Mouse (Mus musculus): ENCODE data around the gene Cfap299. TPM values are rescaled to one million over a fixed set of nuclear protein-coding genes. Genes with fewer than 3 reads are reported as not detected.
"Not testable (repeated sequence)": the region's sequence is repeated elsewhere in the genome, so short reads cannot be mapped to it uniquely, and the experiment has no call there.

Cfap299 gene
- total RNA-seq (2021) = under 1 TPM in 1 of 2 experiments, not detected in 1; 0.73 TPM

GRCm38 (mm10) chr5:98328848-98329624 lies at the start of gene Cfap299:
Gene Cfap299 (plus strand): TSS chr5:98329304.
- DNase-seq (ENCODE audit: low spot score in 2 of 2) = peak; percentile 84 to 88
- intact Hi-C loops (cut with DNase I) = loop anchor here (1.0 to 10.0 kb wide), 2 partner anchors 134 to 1204 kb away; no protein-coding TSS in a partner anchor

DNA sequence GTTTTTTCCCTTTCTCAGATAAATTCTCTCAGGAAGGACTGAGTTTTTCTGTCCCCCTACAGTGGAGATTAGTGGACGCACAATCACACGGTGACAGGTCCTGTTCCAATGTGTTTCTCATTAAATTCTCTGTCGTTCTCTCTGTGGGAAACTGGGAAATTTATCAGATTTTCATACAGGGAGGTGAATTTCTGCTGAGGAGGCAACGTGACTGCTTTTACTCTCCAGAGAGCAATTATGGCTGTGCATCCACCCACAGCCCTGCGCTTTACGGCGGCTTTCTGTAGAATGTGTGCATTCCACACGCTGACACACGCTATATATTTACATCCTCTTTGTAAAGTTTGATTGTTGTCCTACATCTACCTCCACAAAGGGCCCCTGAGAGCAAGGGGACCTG lies 47.1 kb upstream of the Cfap299 start:
- intact Hi-C loops (cut with DNase I) = no loop called here
- DNase-seq (ENCODE audit: low spot score in 2 of 2) = peak in 1 of 2 experiments; percentile 30

DNA sequence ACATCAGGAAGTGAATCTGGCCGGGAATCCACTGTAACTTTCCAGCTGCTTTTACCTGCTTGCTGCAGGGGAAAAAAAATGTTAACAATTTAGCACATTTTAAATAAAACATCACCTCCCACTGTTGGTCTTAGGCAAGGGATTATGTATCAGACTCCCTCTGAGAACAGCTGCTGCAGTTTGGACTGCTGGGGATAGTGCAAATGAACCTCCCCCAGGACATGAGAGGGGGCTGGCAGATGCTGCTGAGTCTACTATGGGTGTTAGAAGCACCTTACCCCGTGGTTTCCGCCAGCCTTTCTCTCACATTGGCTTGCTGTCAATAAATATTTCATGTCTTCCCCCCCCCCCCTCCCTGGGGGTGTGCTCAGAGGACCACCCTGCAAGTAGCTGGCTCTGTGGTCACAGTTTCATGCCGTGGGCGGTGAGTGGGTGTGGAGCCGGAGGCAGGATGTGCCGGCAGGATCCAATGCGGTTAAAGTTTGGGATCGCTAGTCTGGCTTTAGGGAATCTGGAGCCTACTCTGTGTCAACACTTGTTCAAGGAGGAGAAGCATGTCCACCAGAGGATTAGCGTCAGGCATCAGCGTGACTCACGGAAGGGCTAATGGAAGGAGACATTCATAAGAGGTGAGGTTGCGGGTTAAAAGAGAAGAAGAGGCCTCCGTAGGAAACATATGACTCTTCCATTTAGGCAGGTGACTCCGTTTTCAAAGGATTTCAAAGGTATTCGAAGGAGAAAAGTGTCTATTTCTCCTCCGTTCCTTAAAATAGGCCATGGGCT lies 45.2 kb upstream of the Cfap299 start:
- peak in 1 of 2 experiments; percentile 46 for DNase-seq (ENCODE audit: low spot score in 2 of 2)
- intact Hi-C loops (cut with DNase I) = no loop called here

DNA sequence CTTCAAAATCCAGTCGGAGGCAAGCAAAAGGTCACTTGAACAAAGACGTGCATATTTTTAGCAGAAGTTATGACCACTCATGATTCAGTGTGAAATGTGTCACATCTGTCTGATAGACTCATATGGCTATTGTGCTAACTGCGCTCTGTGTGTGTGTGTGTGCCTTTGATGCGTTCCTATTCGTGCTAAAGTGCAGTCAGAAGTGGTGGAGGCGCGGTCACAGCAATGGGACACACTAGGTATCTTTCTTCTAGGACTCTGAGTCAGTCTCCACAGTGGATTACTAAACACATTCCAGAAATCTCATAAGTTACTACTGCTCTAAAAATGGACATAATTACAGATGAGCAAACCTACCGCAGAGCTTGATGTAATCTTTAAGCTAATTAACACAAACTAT lies 38.5 kb upstream of the Cfap299 start:
- intact Hi-C loops (cut with DNase I) = no loop called here
- no peak for DNase-seq (ENCODE audit: low spot score in 2 of 2)

GRCm38 (mm10) chr5:98292388-98293048 lies 36.6 kb upstream of the Cfap299 start:
- no peak for DNase-seq (ENCODE audit: low spot score in 2 of 2)
- intact Hi-C loops (cut with DNase I) = no loop called here

- intact Hi-C loops (cut with DNase I) = no loop called here
Observed at GRCm38 (mm10) chr5:98293049-98293715, 35.9 kb upstream of the Cfap299 start.

DNA sequence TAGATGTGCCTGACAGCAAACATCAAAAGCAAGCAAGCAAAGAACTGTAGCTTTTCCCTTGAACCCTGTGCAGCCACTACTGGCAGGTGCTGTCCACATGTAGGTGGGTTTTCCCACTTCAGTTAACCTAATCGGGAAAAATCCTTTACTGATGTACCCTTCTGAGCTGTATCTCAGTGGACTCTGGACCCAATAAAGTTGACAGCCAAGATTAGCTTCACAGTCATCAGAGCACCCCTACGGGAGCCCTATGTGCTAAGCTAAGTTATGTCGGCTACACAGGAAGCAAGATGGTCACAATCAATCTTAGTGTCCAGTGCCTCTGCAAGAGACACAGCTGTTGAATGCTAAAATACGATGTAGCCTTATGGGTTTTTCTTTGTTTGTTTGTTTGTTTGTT lies 29.0 kb upstream of the Cfap299 start:
- no peak for DNase-seq (ENCODE audit: low spot score in 2 of 2)
- intact Hi-C loops (cut with DNase I) = no loop called here

More at GRCm38 (mm10) chr5:98293049-98293715, 35.9 kb upstream of the Cfap299 start:
- DNase-seq (ENCODE audit: low spot score in 2 of 2) = no peak

DNA sequence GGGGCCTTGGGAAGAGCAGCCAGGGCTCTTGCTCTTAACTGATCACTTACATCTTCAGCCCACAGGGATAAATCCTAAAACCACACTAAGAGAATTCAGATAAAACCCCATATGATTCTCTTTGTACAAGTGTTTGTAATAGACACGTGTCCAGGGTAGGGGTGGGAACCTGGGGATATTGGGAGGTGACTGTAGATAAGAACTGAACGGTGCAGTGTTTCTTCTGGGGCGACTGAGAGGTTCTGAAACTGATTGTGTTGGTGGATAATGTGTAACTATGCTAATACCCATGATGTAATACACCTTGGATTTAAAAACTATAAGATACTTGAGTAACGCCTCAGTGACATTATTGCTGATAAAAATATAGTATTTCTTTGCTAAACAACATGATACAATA lies 23.4 kb upstream of the Cfap299 start:
- DNase-seq (ENCODE audit: low spot score in 2 of 2) = no peak
- intact Hi-C loops (cut with DNase I) = no loop called here

DNA sequence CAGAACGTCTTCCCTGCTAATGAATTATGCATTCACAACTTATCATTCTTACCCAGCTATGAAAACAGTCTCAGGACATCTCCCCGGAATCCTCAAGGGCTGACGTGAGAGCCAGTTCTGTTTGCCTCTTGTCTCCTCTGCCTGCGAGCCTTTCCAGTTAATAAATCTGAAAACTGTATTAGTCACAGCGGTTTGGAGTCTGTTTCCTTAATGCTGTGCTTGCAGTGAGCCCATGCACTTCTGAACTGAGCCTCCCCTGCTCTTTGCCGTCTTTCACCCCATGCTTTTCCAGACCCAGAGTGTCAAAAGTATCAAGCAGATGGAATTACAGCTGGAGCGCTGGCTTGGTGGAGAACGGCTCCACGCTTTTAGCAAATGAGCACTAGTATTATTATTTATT lies 22.6 kb upstream of the Cfap299 start:
- DNase-seq (ENCODE audit: low spot score in 2 of 2) = no peak
- intact Hi-C loops (cut with DNase I) = no loop called here

DNA sequence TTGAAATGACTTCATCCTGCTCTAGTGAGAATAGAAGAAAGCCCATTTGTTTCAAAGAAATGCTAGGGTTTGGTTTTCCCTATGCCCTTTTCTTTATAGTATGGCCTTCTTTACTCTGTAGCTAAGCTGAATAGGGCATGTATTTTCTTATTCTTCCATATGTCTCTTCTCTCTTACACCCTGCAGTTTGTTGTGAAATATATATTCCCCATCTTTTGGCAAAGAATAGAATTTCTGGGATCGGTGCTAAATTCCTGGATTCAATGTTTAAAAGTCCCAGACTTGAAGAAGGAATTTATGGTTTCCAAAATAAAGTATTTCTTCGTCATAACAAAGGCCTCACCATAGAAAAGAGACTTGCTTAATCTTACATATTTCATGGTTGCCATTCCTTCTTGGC lies 2.5 kb upstream of the Cfap299 start:
- intact Hi-C loops (cut with DNase I) = loop anchor here (10.0 kb wide), 1 partner anchor 132 kb away; no protein-coding TSS in a partner anchor
- DNase-seq (ENCODE audit: low spot score in 2 of 2) = no peak

GRCm38 (mm10) chr5:98343751-98344150 lies 14.6 kb downstream of the Cfap299 start:
- not testable (repeated sequence) for DNase-seq (ENCODE audit: low spot score in 2 of 2)
- intact Hi-C loops (cut with DNase I) = loop anchor here (1.0 to 2.0 kb wide), 2 partner anchors 521 to 535 kb away; no protein-coding TSS in a partner anchor

- peak in 1 of 2 experiments; percentile 21 for DNase-seq (ENCODE audit: low spot score in 2 of 2)
- intact Hi-C loops (cut with DNase I) = loop anchor here (1.0 to 2.0 kb wide), 2 partner anchors 520 to 534 kb away; no protein-coding TSS in a partner anchor
Observed at GRCm38 (mm10) chr5:98344581-98344980, 15.5 kb downstream of the Cfap299 start.

DNA sequence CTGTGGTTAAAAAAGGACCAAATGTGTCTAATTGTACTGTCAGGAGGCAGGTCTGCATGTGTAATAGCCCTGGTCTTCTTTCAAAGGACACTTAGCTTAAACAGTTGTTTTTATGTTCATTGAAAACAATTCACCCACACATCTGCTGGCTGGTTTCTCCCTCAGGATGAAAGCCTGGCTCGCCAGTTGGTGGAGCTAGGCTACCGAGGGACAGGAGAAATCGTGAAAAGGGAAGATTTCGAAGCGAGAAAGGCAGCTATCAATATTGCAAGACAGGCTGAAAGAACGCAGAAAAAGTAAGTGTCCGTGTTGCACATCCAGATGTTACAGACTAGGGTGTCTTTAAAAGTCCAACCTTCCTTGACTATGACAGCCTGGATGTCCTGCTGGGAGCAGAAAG lies 17.0 kb downstream of the Cfap299 start:
- intact Hi-C loops (cut with DNase I) = loop anchor here (5.0 kb wide), 1 partner anchor 811 kb away; no protein-coding TSS in a partner anchor
- peak in 1 of 2 experiments; percentile 19 for DNase-seq (ENCODE audit: low spot score in 2 of 2)

- intact Hi-C loops (cut with DNase I) = loop anchor here (1.0 to 5.0 kb wide), 2 partner anchors 516 to 809 kb away; no protein-coding TSS in a partner anchor
Observed at GRCm38 (mm10) chr5:98348605-98349004, 19.5 kb downstream of the Cfap299 start.

DNA sequence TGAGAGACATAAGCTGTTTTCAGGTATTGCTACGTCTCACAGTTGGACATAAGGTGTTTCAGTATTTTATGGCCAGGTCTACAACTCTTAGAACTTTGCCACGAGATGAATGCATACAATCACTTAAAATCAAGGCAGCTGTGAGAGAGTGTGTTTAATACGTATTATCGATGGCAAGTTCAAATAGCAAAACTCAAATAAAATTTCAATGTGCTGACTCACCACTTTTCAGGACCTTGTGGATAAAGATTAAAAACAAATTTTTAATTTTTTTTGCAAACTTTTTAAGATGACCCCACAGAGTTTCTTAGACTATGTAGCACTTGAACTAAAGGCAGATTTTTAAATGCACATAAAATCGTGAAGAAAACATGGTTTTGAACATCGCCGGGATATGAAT lies 30.8 kb downstream of the Cfap299 start:
- intact Hi-C loops (cut with DNase I) = no loop called here
- DNase-seq (ENCODE audit: low spot score in 2 of 2) = no peak

More at GRCm38 (mm10) chr5:98348605-98349004, 19.5 kb downstream of the Cfap299 start:
- DNase-seq (ENCODE audit: low spot score in 2 of 2) = peak; percentile 72 to 87

- DNase-seq (ENCODE audit: low spot score in 2 of 2) = no peak
- intact Hi-C loops (cut with DNase I) = no loop called here
Observed at GRCm38 (mm10) chr5:98360792-98361419, 31.8 kb downstream of the Cfap299 start.

- intact Hi-C loops (cut with DNase I) = no loop called here
Observed at GRCm38 (mm10) chr5:98363428-98363827, 34.3 kb downstream of the Cfap299 start.

GRCm38 (mm10) chr5:98365340-98365739 lies 36.2 kb downstream of the Cfap299 start:
- intact Hi-C loops (cut with DNase I) = no loop called here
- no peak for DNase-seq (ENCODE audit: low spot score in 2 of 2)

More at GRCm38 (mm10) chr5:98363428-98363827, 34.3 kb downstream of the Cfap299 start:
- no peak for DNase-seq (ENCODE audit: low spot score in 2 of 2)

DNA sequence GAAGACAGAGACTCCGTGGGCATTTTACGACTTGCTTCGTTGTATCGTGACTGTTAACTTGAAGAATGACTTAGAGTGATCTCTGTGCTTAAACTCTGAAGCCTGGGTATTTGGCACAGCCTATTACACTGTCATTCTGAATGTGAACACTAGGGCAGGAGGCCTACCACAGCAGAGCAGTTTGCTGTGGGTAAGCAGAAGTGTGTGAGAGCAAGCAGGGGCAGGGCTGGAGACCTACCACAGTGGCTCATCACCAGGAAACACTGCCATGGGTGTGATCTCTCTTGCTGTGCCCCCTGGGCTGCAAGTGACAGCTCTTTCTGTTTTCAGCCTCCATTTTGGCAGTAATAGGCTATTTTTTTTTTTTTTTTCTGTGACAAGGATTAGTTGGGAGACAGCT lies 39.7 kb downstream of the Cfap299 start:
- no peak for DNase-seq (ENCODE audit: low spot score in 2 of 2)
- intact Hi-C loops (cut with DNase I) = no loop called here
